Mouse (Mus musculus): Measurements from ENCODE around the gene Tmem252.

Gene Tmem252

DNA sequence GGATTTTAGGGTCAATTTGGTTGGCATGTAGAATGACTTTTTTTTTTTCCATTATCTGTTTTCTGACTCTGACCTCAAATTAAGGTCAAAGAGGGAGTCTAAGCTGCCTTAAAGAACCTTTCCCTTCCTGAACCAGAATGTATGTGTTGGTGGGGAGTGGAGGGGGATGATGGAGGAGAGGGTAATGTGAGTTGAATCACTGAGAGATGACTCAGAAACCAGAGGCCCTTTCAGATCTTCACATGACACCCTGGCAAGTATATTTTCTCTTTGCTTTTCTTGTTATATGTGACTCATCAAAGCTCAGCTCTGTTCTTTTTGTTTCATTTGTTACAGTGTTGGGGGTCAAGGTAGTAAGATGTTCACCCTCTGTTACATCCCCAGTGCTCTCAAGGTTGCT is 46.6 kb downstream of the Tmem252 start:
- DNase-seq (ENCODE audit: low read depth, low spot score) = no peak

DNA sequence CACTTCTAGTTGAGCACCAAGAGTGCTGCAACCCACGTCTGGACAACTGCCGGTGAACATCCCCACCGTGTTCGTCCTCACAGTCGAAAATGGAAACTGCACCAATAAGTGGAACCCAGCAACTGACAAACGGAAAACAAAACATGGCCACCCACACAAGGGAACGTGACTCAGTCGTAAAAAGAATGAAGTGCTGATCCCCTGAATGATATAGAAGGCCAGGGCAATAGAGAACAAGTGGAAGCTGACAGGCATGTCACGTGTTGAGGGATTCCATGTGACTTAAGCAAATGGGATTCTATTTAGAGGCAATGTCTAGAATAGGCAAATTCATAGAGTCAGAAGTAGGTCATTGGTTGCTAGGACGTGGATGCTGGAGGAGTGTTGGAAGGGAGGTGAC is 50.6 kb downstream of the Tmem252 start:
- no peak for DNase-seq (ENCODE audit: low read depth, low spot score)

DNA sequence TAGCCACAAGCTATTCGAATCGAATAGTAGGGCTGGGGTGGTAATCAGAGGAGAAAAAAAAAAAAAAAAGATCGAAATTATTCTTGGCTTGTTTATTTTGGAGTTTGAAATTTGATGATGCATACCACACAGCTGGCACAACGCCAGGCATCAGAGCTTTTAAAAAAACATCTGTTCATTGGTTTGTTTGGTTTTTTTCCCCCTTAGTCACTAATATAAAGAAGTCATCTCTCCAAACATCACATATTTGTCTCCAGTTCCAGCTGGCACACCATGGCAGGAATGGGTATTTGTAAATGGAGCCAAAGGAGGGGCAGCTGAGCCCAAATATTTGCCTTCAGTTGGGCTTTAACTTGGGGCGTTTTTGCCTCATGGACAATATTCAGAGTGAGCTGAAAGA is 56.9 kb downstream of the Tmem252 start:
- no peak for DNase-seq (ENCODE audit: low read depth, low spot score)

Measured in telencephalon, adult 2 months (tissue).